Mouse (Mus musculus) CD4-positive helper T cell, adult 2 months (primary cell): Measurements from ENCODE around the gene Aurkb.

Experiments used
- DNase-seq: peaks from one replicate; pipeline ENCODE4 v3.0.0-alpha.2; 2012; ENCODE audit warnings: low read depth, missing footprints, low spot score

Gene Aurkb

GRCm38 (mm10) chr11:69098039-69098761, 52.8 kb downstream of the Aurkb start:
- peak; percentile 85 for DNase-seq

- peak; percentile 97 for DNase-seq
These were observed 53.3 kb downstream of the Aurkb start for GRCm38 (mm10) chr11:69098762-69099091.

DNA sequence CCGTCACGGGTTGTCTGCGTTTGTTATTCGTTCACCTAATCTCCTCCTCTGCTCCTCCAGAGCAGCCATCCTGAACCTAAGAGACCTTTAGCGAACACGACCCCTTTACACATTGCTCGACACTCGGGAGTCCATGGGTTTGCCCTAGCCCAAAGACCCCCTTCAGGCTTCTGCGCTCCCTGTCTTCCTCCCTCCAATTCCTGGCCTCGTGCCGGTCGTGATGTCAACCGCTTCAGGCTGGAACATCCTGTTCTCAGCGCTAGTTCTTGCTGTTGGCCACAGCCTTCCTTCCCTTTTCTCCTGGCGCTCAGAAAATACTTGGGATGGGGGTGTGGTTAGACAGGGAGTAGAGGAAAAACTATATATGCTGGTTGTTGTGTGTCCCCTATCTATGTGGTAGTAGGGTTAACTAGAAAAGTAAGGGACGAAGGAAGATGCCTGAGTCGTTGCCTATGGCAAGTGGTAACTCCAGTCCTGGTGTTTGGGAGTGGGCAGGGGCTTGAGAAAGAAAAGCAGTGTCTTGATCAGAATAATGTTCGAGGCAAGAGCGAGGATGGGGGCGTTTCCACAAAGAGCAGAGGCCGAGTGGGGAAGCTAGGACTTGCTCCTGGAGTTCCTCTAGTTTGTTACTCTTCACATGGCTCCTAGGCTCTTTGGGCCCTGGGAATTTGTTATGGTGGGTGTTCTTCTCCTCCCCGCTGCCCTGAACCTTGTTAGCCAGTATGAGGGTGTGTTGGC, 53.9 kb downstream of the Aurkb start:
- DNase-seq: no peak

GRCm38 (mm10) chr11:69099915-69100345, 54.5 kb downstream of the Aurkb start:
- peak; percentile 96 for DNase-seq

- peak; percentile 23 for DNase-seq
These were observed 55.4 kb downstream of the Aurkb start for GRCm38 (mm10) chr11:69100639-69101360.
